Mouse (Mus musculus) E14TG2a.4 (cell line): ENCODE data around the gene Hipk3.

Experiments
- H3K27me3 ChIP-seq: 2 replicates; pipeline ENCODE4 v1.6.1; 2014; ENCODE audit warnings: low read length, control low read depth; ENCODE audit not compliant: insufficient read depth
- H3K36me3 ChIP-seq: 2 replicates; pipeline ENCODE4 v1.6.1; 2014; ENCODE audit warnings: low read length, control low read depth; ENCODE audit not compliant: insufficient read depth
- H3K4me1 ChIP-seq: replicated peaks from 2 replicates; pipeline ENCODE4 v1.6.1; 2014; ENCODE audit warnings: low read depth, low read length, control low read depth
- H3K4me3 ChIP-seq: replicated peaks from 2 replicates; pipeline ENCODE4 v1.5.1; 2014; ENCODE audit warnings: mild to moderate bottlenecking, low read length
- H3K9me3 ChIP-seq: 2 replicates; pipeline ENCODE4 v1.6.1; 2014; ENCODE audit warnings: low read length, control low read depth
- CTCF ChIP-seq: conservative IDR thresholded peaks from 2 replicates; pipeline ENCODE4 v1.5.1; 2014; ENCODE audit warnings: low read length
- NANOG ChIP-seq: IDR thresholded peaks from 2 replicates; pipeline ENCODE4 v1.6.1; 2014; ENCODE audit warnings: borderline replicate concordance, low read length, mixed read lengths
- POU5F1 ChIP-seq: IDR thresholded peaks from 2 replicates; pipeline ENCODE4 v1.6.1; 2014; ENCODE audit warnings: low read length, borderline replicate concordance

Gene Hipk3

DNA sequence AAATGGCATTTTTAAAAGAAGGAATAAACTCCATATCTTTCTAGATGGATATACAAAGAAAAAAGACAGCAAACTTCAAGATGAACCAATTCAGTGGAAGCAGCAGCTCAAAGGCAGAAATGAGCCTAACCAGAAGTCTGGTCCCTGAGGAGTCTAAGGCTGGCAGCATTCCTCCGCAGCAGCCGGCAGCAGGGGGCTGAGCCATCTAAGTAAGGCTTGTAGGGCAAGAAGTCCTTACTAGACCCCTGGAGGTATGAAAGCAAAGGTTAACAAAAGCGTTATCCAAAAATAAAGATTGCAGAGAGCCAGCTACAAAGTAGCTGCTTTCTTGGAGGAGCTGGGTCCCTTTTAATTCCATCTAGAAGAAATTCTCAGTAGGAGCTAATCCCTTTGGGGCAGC, 115.5 kb downstream of the Hipk3 start:
- Histone ChIP-seq H3K27me3 (peaks cover 3% of the 10 kb centered on the region; the same call in 1 of the 2 replicates), H3K4me3 (no peak overlapping the region), H3K4me1 (peaks cover 21% of the 10 kb centered on the region), H3K36me3 (no peaks in the 10 kb centered on the region), H3K9me3 (no peaks in the 10 kb centered on the region)
- TF ChIP-seq NANOG, result no peak
- TF ChIP-seq CTCF, result no peak
- TF ChIP-seq POU5F1, result no peak

DNA sequence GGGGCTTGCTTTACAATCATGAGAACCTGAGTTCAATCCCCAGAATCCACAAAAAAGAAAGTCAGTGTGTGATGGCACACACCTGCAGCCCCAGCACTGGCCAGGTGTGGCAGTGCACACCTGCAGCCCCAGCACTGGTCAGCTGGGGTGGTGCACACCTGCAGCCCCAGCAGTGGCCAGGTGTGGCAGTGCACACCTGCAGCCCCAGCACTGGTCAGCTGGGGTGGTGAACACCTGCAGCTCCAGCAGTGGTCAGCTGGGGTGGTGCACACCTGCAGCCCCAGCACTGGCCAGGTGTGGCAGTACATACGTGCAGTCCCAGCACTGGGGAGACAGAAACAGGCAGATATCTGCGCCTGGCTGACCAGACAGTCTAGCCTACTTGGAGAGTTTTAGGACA, 116.3 kb downstream of the Hipk3 start:
- TF ChIP-seq CTCF, result peak; percentile 29; the same call in 1 of the 2 replicates
- no peak for TF ChIP-seq NANOG
- no peak for TF ChIP-seq POU5F1

More for the DNA sequence above, 116.3 kb downstream of the Hipk3 start:
- Histone ChIP-seq H3K9me3 (no peaks in the 10 kb centered on the region), H3K4me1 (peaks cover 28% of the 10 kb centered on the region), H3K36me3 (no peaks in the 10 kb centered on the region), H3K27me3 (peaks cover 3% of the 10 kb centered on the region; the same call in 1 of the 2 replicates), H3K4me3 (no peak overlapping the region)
